Mouse (Mus musculus): Measurements from ENCODE around the gene Tnrc6c.

Gene Tnrc6c

GRCm38 (mm10) chr11:117653491-117654351 lies at the start of gene Tnrc6c:
Gene Tnrc6c (plus strand): TSS chr11:117654289.
- peak; percentile 55 to 63 for DNase-seq

- no peak for DNase-seq
Observed at GRCm38 (mm10) chr11:117606137-117606536, 48.0 kb upstream of the Tnrc6c start.

- DNase-seq: peak in 1 of 2 experiments; percentile 40
Observed at GRCm38 (mm10) chr11:117606605-117607203, 47.4 kb upstream of the Tnrc6c start.

GRCm38 (mm10) chr11:117608141-117608789 lies 45.8 kb upstream of the Tnrc6c start:
- no peak for DNase-seq

GRCm38 (mm10) chr11:117608976-117609375 lies 45.1 kb upstream of the Tnrc6c start:
- DNase-seq: no peak

GRCm38 (mm10) chr11:117610589-117610988 lies 43.5 kb upstream of the Tnrc6c start:
- no peak for DNase-seq

- peak; percentile 64 to 73 for DNase-seq
Observed at GRCm38 (mm10) chr11:117611068-117611467, 43.0 kb upstream of the Tnrc6c start.

- DNase-seq: no peak
Observed at GRCm38 (mm10) chr11:117611860-117612259, 42.2 kb upstream of the Tnrc6c start.

- no peak for DNase-seq
Observed at GRCm38 (mm10) chr11:117612885-117613284, 41.2 kb upstream of the Tnrc6c start.

- no peak for DNase-seq
Observed at GRCm38 (mm10) chr11:117617368-117617908, 36.7 kb upstream of the Tnrc6c start.

- peak in 1 of 2 experiments; percentile 31 for DNase-seq
Observed at GRCm38 (mm10) chr11:117618214-117618613, 35.9 kb upstream of the Tnrc6c start.

- peak in 1 of 2 experiments; percentile 34 for DNase-seq
Observed at GRCm38 (mm10) chr11:117618774-117619173, 35.3 kb upstream of the Tnrc6c start.

GRCm38 (mm10) chr11:117619581-117619980 lies 34.5 kb upstream of the Tnrc6c start:
- no peak for DNase-seq

GRCm38 (mm10) chr11:117625196-117625595 lies 28.9 kb upstream of the Tnrc6c start:
- DNase-seq: no peak

- DNase-seq: peak; percentile 36 to 44
Observed at GRCm38 (mm10) chr11:117626557-117626956, 27.5 kb upstream of the Tnrc6c start.

GRCm38 (mm10) chr11:117627060-117627562 lies 27.0 kb upstream of the Tnrc6c start:
- DNase-seq: no peak

GRCm38 (mm10) chr11:117627746-117628311 lies 26.3 kb upstream of the Tnrc6c start:
- DNase-seq: no peak

- DNase-seq: no peak
Observed at GRCm38 (mm10) chr11:117628312-117628779, 25.7 kb upstream of the Tnrc6c start.

GRCm38 (mm10) chr11:117629865-117630264 lies 24.2 kb upstream of the Tnrc6c start:
- no peak for DNase-seq

- no peak for DNase-seq
Observed at GRCm38 (mm10) chr11:117630868-117631565, 23.1 kb upstream of the Tnrc6c start.

GRCm38 (mm10) chr11:117633310-117633709 lies 20.8 kb upstream of the Tnrc6c start:
- no peak for DNase-seq

- no peak for DNase-seq
Observed at GRCm38 (mm10) chr11:117638386-117638785, 15.7 kb upstream of the Tnrc6c start.

Data from kidney, adult 8-10 months (tissue).